9 mouse cellular contexts compared by ENCODE assay signal in genomic region chr3:104383681-104384341, GRCm38 (mm10).
DNase-seq lines count a peak whose midpoint lies in the region; ATAC-seq and TF ChIP-seq lines count a peak whose summit lies in the region.
"Had no signal": no experiment of that assay in that cellular context is flagged by ENCODE, and none has a peak within 500 bp of the region (broad histone marks: within the 10 kb centered on the region; RNA-seq: fewer than 3 reads in every experiment).

No protein-coding gene starts in this region.

- 0 out of 2 replicates have a peak overlapping the region, but pooled peaks have one; percentile 17 for H3K9ac ChIP-seq in heart, postnatal 0 days (replicated peaks; ENCODE audit: low read depth, low read length)
- H3K9ac ChIP-seq: midbrain, embryonic 12.5 days had no signal

- TF ChIP-seq CTCF in gastrocnemius, adult 2 months (IDR thresholded peaks at IDR 0.05) = no peak
- no peak for TF ChIP-seq CTCF in heart, postnatal 0 days (IDR thresholded peaks at IDR 0.05; ENCODE audit: low read depth)

- 33% methylated on average over 9 of the region's 9 CpGs for WGBS in heart, postnatal 0 days

- DNase-seq in gastrocnemius, adult 2 months = peak; percentile 53
- no peak for DNase-seq in gastrocnemius, postnatal 14 days
- peak; percentile 65 for DNase-seq in brain, embryonic 18.5 days (ENCODE audit: low read depth, low spot score)
- DNase-seq in heart, postnatal 0 days (ENCODE audit: low spot score) = peak; percentile 51
- DNase-seq in left cerebral cortex, postnatal 4 days = peak; percentile 48
- no peak for DNase-seq in thymus, postnatal 4 days
- DNase-seq in adrenal gland, adult 2 months = no peak
- DNase-seq in spleen, postnatal 10 days (ENCODE audit: low spot score in 2 of 2) = no peak

- H3K4me3 ChIP-seq in gastrocnemius, adult 2 months = peak overlapping the region; percentile 45
- H3K4me3 ChIP-seq in heart, postnatal 0 days (ENCODE audit: low read depth, low read length) = 0 out of 2 replicates have a peak overlapping the region, but pooled peaks have one; percentile 3
- H3K4me3 ChIP-seq: midbrain, embryonic 12.5 days had no signal

- H3K9me3 ChIP-seq in heart, postnatal 0 days (replicated peaks; ENCODE audit: control insufficient read depth, low read length) = no peaks in the 10 kb centered on the region
- H3K9me3 ChIP-seq: midbrain, embryonic 12.5 days had no signal

- no peak for TF ChIP-seq EP300 in heart, postnatal 0 days (IDR thresholded peaks at IDR 0.05; ENCODE audit: low read depth)

- intact Hi-C loops in gastrocnemius, adult 2 months (cut with DNase I) = no loop called here
- intact Hi-C loops in gastrocnemius, postnatal 14 days (cut with DNase I; ENCODE audit: low total_unique reads) = no loop called here
- intact Hi-C loops in left cerebral cortex, postnatal 4 days (cut with DNase I) = no loop called here

- ATAC-seq in heart, postnatal 0 days (ENCODE audit: insufficient read depth, low read depth) = no peak

- H3K4me2 ChIP-seq in heart, postnatal 0 days (ENCODE audit: low read depth, low read length) = peak overlapping the region; percentile 33
- H3K4me2 ChIP-seq: midbrain, embryonic 12.5 days had no signal

- H3K27ac ChIP-seq in gastrocnemius, adult 2 months = peak overlapping the region; percentile 76
- peak overlapping the region; percentile 69 for H3K27ac ChIP-seq in heart, postnatal 0 days (ENCODE audit: low read depth)
- H3K27ac ChIP-seq: midbrain, embryonic 12.5 days had no signal

- no peaks in the 10 kb centered on the region for H3K36me3 ChIP-seq in heart, postnatal 0 days (replicated peaks; ENCODE audit: control insufficient read depth, insufficient read depth, low read length)
- H3K36me3 ChIP-seq: midbrain, embryonic 12.5 days had no signal

- H3K27me3 ChIP-seq in heart, postnatal 0 days (ENCODE audit: control insufficient read depth, insufficient read depth, low read length) = no peaks in the 10 kb centered on the region
- H3K27me3 ChIP-seq: midbrain, embryonic 12.5 days had no signal

- peaks cover 26% of the 10 kb centered on the region for H3K4me1 ChIP-seq in heart, postnatal 0 days (ENCODE audit: control insufficient read depth, insufficient read depth)
- H3K4me1 ChIP-seq: midbrain, embryonic 12.5 days had no signal

Comparison
In these comparisons a context has a peak if more than half of its experiments do, and no peak if none do; other contexts are left out.
1. DNase-seq: peak in gastrocnemius, adult 2 months (single experiment), brain, embryonic 18.5 days (single experiment), heart, postnatal 0 days (single experiment) and left cerebral cortex, postnatal 4 days (single experiment); none in gastrocnemius, postnatal 14 days (single experiment), thymus, postnatal 4 days (single experiment), adrenal gland, adult 2 months (single experiment) and spleen, postnatal 10 days (0 of 2).